Mouse (Mus musculus) hematopoietic multipotent progenitor cell, adult 10-12 weeks (in vitro differentiated cells): ENCODE data around the gene Myh7b. TPM values are rescaled to one million over a fixed set of nuclear protein-coding genes. Genes with fewer than 3 reads are reported as not detected.

Source experiments
- polyA plus RNA-seq: library from polyadenylated mRNA; stranded (reverse); fragments of >175 nt; gene quantifications from 2 replicates; pipeline ENCODE4 v1.2.3, GENCODE M21; 2012; ENCODE audit warnings: low replicate concordance

Myh7b gene
- polyA plus RNA-seq: 0.97 and 1.00 TPM in 2 replicates

DNA sequence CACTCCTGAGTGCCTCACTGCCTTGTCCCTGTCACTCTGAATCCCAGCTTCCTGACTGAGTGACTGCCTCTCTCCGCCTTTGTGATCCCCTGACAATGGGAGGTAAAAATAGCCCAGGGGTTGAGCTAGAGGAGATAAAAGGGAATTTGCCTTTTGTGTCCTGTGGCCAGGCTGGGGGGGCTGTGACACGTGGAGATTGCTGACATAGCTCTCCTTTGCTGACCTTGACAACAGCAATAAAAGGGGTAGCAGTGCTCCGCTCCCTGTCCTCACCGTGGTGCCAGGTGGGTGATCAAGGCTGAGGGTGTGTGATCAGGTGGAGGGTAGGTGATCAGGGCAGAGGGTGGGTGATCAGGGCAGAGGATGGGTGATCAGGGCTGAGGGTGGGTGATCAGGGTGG lies at the start of gene Myh7b:
Myh7b (plus strand) TSS at position 235 of the 400 bp plus-strand sequence.

GRCm38 (mm10) chr2:155592137-155592853 lies 18.7 kb upstream of the Myh7b start, which contains the start of gene Gss:
Gene Gss, minus strand, starts transcription at chr2:155592810.

Other genes with a start within 250 kb of the Myh7b start
- 18.5 and 32.0 TPM in 2 replicates for gene Trp53inp2, start 230.2 kb upstream of the Myh7b start, polyA plus RNA-seq
- 54.7 and 56.2 TPM in 2 replicates for gene Ncoa6, start 137.3 kb upstream of the Myh7b start, polyA plus RNA-seq
- 6.2 and 8.4 TPM in 2 replicates for gene Acss2, start 93.3 kb upstream of the Myh7b start, polyA plus RNA-seq
- 0.39 and 1.8 TPM in 2 replicates for gene Ggt7, start 93.0 kb upstream of the Myh7b start, polyA plus RNA-seq
- gene Gss, start 18.4 kb upstream of the Myh7b start, polyA plus RNA-seq: 8.5 and 11.3 TPM in 2 replicates
- 112 and 131 TPM in 2 replicates for gene Trpc4ap, start 81.2 kb downstream of the Myh7b start, polyA plus RNA-seq
- 76.2 and 193 TPM in 2 replicates for gene Edem2, start 118.3 kb downstream of the Myh7b start, polyA plus RNA-seq
- not detected in 2 replicates for gene Gm17581, start 124.7 kb downstream of the Myh7b start, polyA plus RNA-seq
- 1.3 and 2.4 TPM in 2 replicates for gene Procr, start 139.9 kb downstream of the Myh7b start, polyA plus RNA-seq
- gene Mmp24, start 164.1 kb downstream of the Myh7b start, polyA plus RNA-seq: not detected in 2 replicates
- gene BC029722, start 208.2 kb downstream of the Myh7b start, polyA plus RNA-seq: 42.5 and 89.4 TPM in 2 replicates
- 128 and 292 TPM in 2 replicates for gene Eif6, start 215.7 kb downstream of the Myh7b start, polyA plus RNA-seq
- gene Fam83c, start 223.6 kb downstream of the Myh7b start, polyA plus RNA-seq: not detected in 2 replicates